Mouse (Mus musculus) c-Kit-negative CD71-positive TER-119-positive erythroid progenitor cells, embryonic 14.5 days (primary cell): ENCODE results near the gene Iqsec1.

ENCODE experiments used
- DNase-seq: peaks from one replicate; pipeline ENCODE4 v3.0.0-alpha.2; 2013; ENCODE audit warnings: low read depth, low spot score

Iqsec1 gene

GRCm38 (mm10) chr6:90783945-90784344 lies 204.5 kb downstream of the Iqsec1 start:
- DNase-seq: no peak

GRCm38 (mm10) chr6:90783176-90783575 lies 205.3 kb downstream of the Iqsec1 start:
- DNase-seq: no peak

GRCm38 (mm10) chr6:90781921-90782770 lies 206.3 kb downstream of the Iqsec1 start:
- DNase-seq: no peak

- DNase-seq: no peak
These were observed 208.0 kb downstream of the Iqsec1 start for GRCm38 (mm10) chr6:90780532-90780931.

- no peak for DNase-seq
These were observed 209.6 kb downstream of the Iqsec1 start for GRCm38 (mm10) chr6:90778841-90779240.

GRCm38 (mm10) chr6:90777302-90777701 lies 211.2 kb downstream of the Iqsec1 start:
- DNase-seq: no peak

GRCm38 (mm10) chr6:90775606-90776005 lies 212.9 kb downstream of the Iqsec1 start:
- no peak for DNase-seq

GRCm38 (mm10) chr6:90773811-90774233 lies 214.7 kb downstream of the Iqsec1 start:
- no peak for DNase-seq

GRCm38 (mm10) chr6:90772120-90772519 lies 216.4 kb downstream of the Iqsec1 start:
- no peak for DNase-seq

- no peak for DNase-seq
These were observed 220.0 kb downstream of the Iqsec1 start for GRCm38 (mm10) chr6:90768526-90768925.

GRCm38 (mm10) chr6:90767874-90768273 lies 220.6 kb downstream of the Iqsec1 start:
- no peak for DNase-seq

GRCm38 (mm10) chr6:90764753-90765152 lies 223.7 kb downstream of the Iqsec1 start:
- DNase-seq: no peak

- no peak for DNase-seq
These were observed 224.4 kb downstream of the Iqsec1 start for GRCm38 (mm10) chr6:90763959-90764591.

- DNase-seq: no peak
These were observed 225.2 kb downstream of the Iqsec1 start for GRCm38 (mm10) chr6:90763295-90763694.

GRCm38 (mm10) chr6:90762120-90762736 lies 226.3 kb downstream of the Iqsec1 start:
- DNase-seq: no peak

- DNase-seq: no peak
These were observed 227.0 kb downstream of the Iqsec1 start for GRCm38 (mm10) chr6:90761301-90762056.

- DNase-seq: no peak
These were observed 227.6 kb downstream of the Iqsec1 start for GRCm38 (mm10) chr6:90760886-90761285.

GRCm38 (mm10) chr6:90759754-90760153 lies 228.7 kb downstream of the Iqsec1 start:
- DNase-seq: no peak

GRCm38 (mm10) chr6:90758155-90758554 lies 230.3 kb downstream of the Iqsec1 start:
- no peak for DNase-seq

- no peak for DNase-seq
These were observed 231.0 kb downstream of the Iqsec1 start for GRCm38 (mm10) chr6:90757427-90757883.

GRCm38 (mm10) chr6:90756561-90756960 lies 231.9 kb downstream of the Iqsec1 start:
- DNase-seq: no peak

- no peak for DNase-seq
These were observed 232.9 kb downstream of the Iqsec1 start for GRCm38 (mm10) chr6:90755613-90755941.
